Mouse (Mus musculus) erythroblast, embryonic 14.5 days (primary cell): ENCODE data around the gene Tmem128. TPM values are rescaled to one million over a fixed set of nuclear protein-coding genes. Genes with fewer than 3 reads are reported as not detected.

Experiments
- H3K27me3 ChIP-seq: 2 replicates; pipeline ENCODE4 v1.6.1; 2012; ENCODE audit warnings: inconsistent platforms; ENCODE audit not compliant: control insufficient read depth
- H3K36me3 ChIP-seq: 2 replicates; pipeline ENCODE4 v1.6.1; 2012; ENCODE audit warnings: mild to moderate bottlenecking, inconsistent platforms; ENCODE audit not compliant: control insufficient read depth
- H3K4me1 ChIP-seq: 2 replicates; pipeline ENCODE4 v1.6.1; 2012; ENCODE audit warnings: inconsistent platforms; ENCODE audit not compliant: control insufficient read depth
- H3K4me3 ChIP-seq: replicated peaks from 2 replicates; pipeline ENCODE3; 2012; ENCODE audit warnings: moderate library complexity, mild to moderate bottlenecking, inconsistent platforms
- H3K9me3 ChIP-seq: 2 replicates; pipeline ENCODE4 v1.6.1; 2012; ENCODE audit warnings: low read length, inconsistent platforms, mixed read lengths; ENCODE audit not compliant: control insufficient read depth
- GATA1 ChIP-seq: IDR thresholded peaks from 2 replicates; pipeline ENCODE4 v1.6.1; 2012; ENCODE audit warnings: low read length, inconsistent platforms, mixed read lengths
- TAL1 ChIP-seq: IDR thresholded peaks from 3 replicates; pipeline ENCODE4 v1.6.1; 2012; ENCODE audit warnings: low read length, inconsistent platforms, mixed read lengths
- polyA plus RNA-seq: library from polyadenylated mRNA; stranded (reverse); fragments of >175 nt; gene quantifications from 2 replicates; pipeline ENCODE4 v1.2.3, GENCODE M21; 2012

Gene Tmem128
- polyA plus RNA-seq, 1 experiment: 5.6 TPM

DNA sequence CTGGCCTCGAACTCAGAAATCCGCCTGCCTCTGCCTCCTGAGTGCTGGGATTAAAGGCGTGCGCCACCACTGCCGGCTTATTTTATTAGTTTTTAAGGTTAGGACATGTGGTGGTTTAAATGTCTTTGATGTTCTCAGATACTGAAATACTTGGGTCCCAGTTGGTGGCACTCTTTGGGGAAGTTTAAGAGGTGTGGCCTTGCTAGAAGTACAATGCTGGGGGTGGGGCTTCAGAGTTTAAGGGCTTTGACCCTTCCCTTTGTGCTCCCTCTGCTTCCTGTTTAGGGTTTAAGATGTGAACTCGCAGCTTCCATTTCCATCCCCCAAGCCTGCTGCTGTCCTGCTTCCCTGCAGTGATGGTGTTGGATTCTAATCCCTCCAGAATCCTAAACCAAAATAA lies 18.0 kb upstream of the Tmem128 start:
- Histone ChIP-seq H3K27me3 (no peaks in the 10 kb centered on the region), H3K4me1 (no peaks in the 10 kb centered on the region), H3K9me3 (no peaks in the 10 kb centered on the region), H3K4me3 (no peak overlapping the region), H3K36me3 (no peaks in the 10 kb centered on the region)
- no peak for TF ChIP-seq TAL1
- TF ChIP-seq GATA1: no peak

DNA sequence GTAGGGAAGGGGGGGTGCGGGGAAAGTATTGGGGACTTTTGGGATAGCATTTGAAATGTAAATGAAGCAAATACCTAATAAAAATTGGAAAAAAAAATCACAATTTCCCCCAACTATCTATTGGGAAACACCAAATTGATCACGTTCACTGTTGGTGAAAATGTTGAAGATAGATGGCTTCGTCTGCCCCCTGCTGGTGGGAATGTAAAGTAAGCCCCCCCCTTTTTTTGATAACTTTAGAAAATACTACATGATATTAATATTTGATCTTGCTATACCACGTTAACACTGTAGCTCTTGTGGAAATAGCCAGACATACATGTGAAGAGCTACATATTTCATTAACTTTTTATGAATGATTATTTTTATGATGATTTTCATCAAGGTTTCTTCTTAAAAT lies 4.8 kb upstream of the Tmem128 start:
- no peak for TF ChIP-seq GATA1
- no peak for TF ChIP-seq TAL1
- Histone ChIP-seq H3K9me3 (0 out of 2 replicates have a peak, but pooled peaks cover 2% of the 10 kb centered on the region), H3K27me3 (0 out of 2 replicates have a peak, but pooled peaks cover 2% of the 10 kb centered on the region), H3K4me3 (no peak overlapping the region), H3K4me1 (peaks cover 6% of the 10 kb centered on the region), H3K36me3 (no peaks in the 10 kb centered on the region)

DNA sequence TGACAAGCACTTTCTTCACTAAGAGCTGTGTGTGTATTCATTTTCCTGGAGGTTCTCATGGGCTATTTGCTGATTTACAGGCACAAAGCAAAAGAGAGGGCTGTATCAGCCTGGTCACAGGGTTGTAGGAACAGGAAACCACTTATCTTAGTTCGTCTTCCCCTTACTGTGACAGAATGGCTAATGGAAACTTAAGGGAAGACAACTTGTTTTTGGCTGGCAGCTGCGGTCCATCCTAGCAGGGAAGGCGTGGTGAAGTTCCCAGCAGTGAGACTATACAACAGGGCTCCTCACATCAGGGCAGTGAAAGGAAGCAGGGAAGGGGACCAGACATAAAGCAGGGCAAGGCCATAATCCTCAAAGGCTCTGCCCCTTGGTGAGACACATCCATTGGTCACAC lies 4.3 kb upstream of the Tmem128 start:
- no peak overlapping the region for H3K4me3 ChIP-seq
- peaks cover 6% of the 10 kb centered on the region for H3K4me1 ChIP-seq
- TF ChIP-seq TAL1 (no peak), GATA1 (no peak)
- H3K27me3 ChIP-seq: 0 out of 2 replicates have a peak, but pooled peaks cover 2% of the 10 kb centered on the region
- H3K36me3 ChIP-seq: no peaks in the 10 kb centered on the region
- H3K9me3 ChIP-seq: 0 out of 2 replicates have a peak, but pooled peaks cover 2% of the 10 kb centered on the region

DNA sequence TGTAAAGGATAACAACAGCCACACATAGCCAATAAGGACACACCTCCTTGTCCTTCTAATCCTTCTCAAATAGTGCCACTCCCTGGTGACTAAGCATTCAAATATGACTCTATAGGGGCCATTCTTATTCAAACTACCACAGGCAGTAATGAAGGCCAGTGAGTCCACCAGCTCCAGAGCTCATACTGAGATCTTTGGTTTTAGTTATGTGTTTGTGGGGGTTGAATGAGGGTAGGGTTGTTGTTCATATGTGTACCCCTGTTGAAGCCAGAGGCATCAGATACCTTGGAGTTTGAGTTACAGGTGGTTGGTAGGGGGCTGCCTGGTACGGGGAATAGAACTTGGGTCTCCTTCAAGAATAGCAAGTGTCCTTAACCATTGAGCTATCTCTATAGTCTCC lies 3.4 kb upstream of the Tmem128 start:
- H3K36me3 ChIP-seq: no peaks in the 10 kb centered on the region
- H3K9me3 ChIP-seq: 0 out of 2 replicates have a peak, but pooled peaks cover 2% of the 10 kb centered on the region
- H3K27me3 ChIP-seq: 0 out of 2 replicates have a peak, but pooled peaks cover 2% of the 10 kb centered on the region
- peaks cover 15% of the 10 kb centered on the region for H3K4me1 ChIP-seq
- TF ChIP-seq GATA1 (no peak), TAL1 (no peak)
- H3K4me3 ChIP-seq: no peak overlapping the region

DNA sequence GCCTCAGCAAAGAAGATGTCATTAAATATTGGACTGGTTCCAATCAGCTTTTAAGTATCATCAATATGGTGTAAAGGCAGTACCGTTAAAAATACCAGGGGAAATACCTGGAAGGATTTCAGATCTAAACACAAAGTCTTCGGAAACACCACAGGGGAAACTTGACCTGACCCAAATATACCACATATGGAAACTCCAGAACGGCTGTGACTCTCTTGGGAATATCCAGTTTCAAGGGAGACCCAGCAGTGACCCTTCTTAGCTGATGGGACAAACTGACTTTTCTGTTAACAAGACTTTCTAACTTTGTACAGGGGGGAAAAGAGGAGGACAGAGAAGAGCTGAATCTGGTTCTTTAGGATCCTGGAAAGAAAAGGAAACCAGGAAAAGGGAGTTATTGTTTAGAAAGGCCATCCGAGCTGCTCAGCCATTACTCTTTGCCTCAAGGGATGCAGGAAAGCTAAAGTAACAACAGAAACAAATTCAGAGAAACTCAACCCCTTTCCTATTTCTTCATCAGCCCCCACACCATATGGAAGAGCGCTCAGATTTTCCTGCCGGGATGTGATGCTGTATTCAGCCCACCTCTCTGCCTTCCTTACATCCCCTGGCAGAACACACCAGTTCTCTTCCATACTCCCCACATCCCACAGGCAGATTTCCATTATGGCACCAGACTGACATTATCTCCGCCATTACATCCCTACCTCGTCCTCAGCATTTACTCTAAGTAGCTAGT lies 1.8 kb upstream of the Tmem128 start:
- Histone ChIP-seq H3K9me3 (0 out of 2 replicates have a peak, but pooled peaks cover 2% of the 10 kb centered on the region), H3K4me1 (peaks cover 16% of the 10 kb centered on the region), H3K27me3 (0 out of 2 replicates have a peak, but pooled peaks cover 2% of the 10 kb centered on the region), H3K4me3 (no peak overlapping the region), H3K36me3 (peaks cover 14% of the 10 kb centered on the region)
- TF ChIP-seq GATA1: no peak
- no peak for TF ChIP-seq TAL1

DNA sequence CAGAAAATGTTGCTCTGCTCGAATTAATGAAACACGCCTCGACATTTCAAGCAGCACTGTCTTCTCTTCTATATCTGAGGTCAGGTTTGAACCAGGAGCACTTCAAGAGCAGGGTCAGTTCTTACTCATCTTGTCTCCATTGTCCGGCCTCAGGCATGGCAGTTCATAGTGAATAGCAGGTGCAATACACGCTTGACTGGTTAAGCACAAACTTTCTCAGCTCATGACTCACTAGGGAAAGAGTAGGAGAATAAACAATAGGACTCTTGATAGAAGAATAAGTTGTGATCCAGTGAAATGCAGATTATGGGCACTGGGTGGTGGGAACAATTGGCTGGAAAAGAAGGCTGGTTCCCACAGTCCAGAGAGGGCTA lies 1.2 kb upstream of the Tmem128 start:
- TF ChIP-seq GATA1 (no peak), TAL1 (no peak)
- 0 out of 2 replicates have a peak, but pooled peaks cover 2% of the 10 kb centered on the region for H3K9me3 ChIP-seq

DNA sequence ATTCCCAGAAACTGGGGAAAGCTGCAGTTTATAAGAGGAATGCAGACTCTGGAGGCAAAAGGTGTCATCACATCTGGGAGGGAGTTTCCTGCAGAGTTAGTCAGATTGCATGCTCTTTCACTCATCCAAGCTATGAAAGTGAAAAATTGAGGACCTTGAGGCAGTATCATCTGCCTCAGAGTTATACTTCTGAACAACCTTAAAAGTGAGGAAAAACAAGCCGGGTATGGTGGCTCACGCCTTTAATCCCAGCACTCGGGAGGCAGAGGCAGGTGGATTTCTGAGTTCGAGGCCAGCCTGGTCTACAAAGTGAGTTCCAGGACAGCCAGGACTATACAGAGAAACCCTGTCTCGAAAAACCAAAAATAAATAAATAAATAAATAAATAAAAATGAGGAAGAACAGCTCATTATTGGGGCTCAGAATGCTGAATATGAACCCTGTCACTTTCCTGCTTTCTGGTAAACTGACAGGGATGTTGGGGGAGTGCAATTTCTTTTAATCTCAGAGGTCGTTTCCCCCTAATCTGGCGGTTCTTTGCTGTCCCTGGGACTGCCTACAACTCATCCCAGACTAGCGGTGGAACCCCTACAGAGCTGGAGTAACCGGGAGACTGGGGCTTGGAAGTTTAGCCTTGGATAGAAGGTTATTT lies 404 bp upstream of the Tmem128 start:
- no peak for TF ChIP-seq GATA1
- no peak for TF ChIP-seq TAL1
- Histone ChIP-seq H3K36me3 (peaks cover 28% of the 10 kb centered on the region), H3K4me3 (peak overlapping the region; percentile 96), H3K9me3 (0 out of 2 replicates have a peak, but pooled peaks cover 2% of the 10 kb centered on the region), H3K27me3 (0 out of 2 replicates have a peak, but pooled peaks cover 2% of the 10 kb centered on the region), H3K4me1 (peaks cover 16% of the 10 kb centered on the region)

More for the DNA sequence above, 1.2 kb upstream of the Tmem128 start:
- Histone ChIP-seq H3K4me1 (peaks cover 16% of the 10 kb centered on the region), H3K27me3 (0 out of 2 replicates have a peak, but pooled peaks cover 2% of the 10 kb centered on the region), H3K36me3 (peaks cover 20% of the 10 kb centered on the region), H3K4me3 (no peak overlapping the region)

DNA sequence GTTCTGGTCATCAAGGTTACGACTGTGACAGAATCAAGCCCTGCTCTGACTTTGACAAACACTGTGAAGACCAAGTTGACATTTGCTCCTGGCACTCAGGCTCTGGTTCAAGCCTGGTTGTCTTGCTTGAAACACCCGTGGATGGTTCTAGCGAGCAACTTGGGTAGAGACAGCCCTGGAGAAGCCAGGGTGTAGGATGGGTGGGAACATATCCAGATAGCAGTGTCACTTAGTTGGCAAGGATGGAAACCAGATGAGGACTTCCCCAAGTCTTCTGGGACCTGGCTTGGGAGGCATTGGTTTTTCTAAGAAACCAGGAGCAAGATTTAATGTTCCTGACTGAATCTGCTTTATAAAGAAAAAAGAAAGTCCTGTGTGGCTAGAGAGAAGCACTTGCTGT lies 11.0 kb downstream of the Tmem128 start:
- no peak overlapping the region for H3K4me3 ChIP-seq
- TF ChIP-seq GATA1 (no peak), TAL1 (no peak)
- H3K4me1 ChIP-seq: no peaks in the 10 kb centered on the region
- no peaks in the 10 kb centered on the region for H3K9me3 ChIP-seq
- peaks cover 51% of the 10 kb centered on the region for H3K36me3 ChIP-seq
- peaks cover 16% of the 10 kb centered on the region for H3K27me3 ChIP-seq

DNA sequence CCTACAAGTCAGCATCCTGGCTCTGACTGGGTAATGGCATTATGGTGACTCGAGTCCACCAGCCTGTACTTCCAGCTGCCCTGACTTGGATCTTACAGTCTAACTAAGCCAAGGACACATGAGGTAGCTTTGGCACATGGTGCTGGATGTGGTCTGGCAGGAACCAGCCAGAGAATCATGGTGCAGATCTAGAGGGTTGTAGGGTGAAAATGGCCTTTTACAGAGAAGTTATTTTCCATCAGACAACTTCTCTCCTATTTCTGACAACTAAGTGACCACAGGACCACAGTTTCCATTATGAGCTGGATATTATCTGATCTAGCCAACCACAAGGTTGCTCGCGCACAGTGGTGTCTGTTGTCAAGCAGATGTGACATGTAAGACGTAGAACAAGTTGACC lies 13.8 kb downstream of the Tmem128 start:
- TF ChIP-seq GATA1 (no peak), TAL1 (no peak)

More for the DNA sequence above, 13.8 kb downstream of the Tmem128 start:
- Histone ChIP-seq H3K27me3 (peaks cover 43% of the 10 kb centered on the region), H3K9me3 (no peaks in the 10 kb centered on the region; the same call in 1 of the 2 replicates), H3K4me1 (no peaks in the 10 kb centered on the region), H3K4me3 (no peak overlapping the region), H3K36me3 (peaks cover 24% of the 10 kb centered on the region)
